Mouse (Mus musculus): ENCODE measurements around the gene Fbxl8. TPM values are rescaled to one million over a fixed set of nuclear protein-coding genes. Genes with fewer than 3 reads are reported as not detected.
A peak's percentile ranks its signal among the peaks of the same experiment; 100 is the strongest.

Gene Fbxl8
- polyA plus RNA-seq, 1 experiment from 2014 or later: 0.53 TPM

GRCm38 (mm10) chr8:105263244-105263912, 1.1 kb upstream of the Fbxl8 start:
- no peaks in the 10 kb centered on the region; the same call in 1 of the 2 replicates for H3K9me3 ChIP-seq (ENCODE audit: control insufficient read depth, low read length)
- H3K4me1 ChIP-seq (replicated peaks; ENCODE audit: control insufficient read depth, insufficient read depth, low read length): peaks cover 20% of the 10 kb centered on the region; the same call in 1 of the 2 replicates
- ATAC-seq (replicated peaks; ENCODE audit: low FRiP score) (no peak), DNase-seq (ENCODE audit: low spot score) (no peak)
- H3K27ac ChIP-seq (ENCODE audit: low read depth, low read length): no peak overlapping the region
- H3K9ac ChIP-seq (ENCODE audit: low read length): no peak overlapping the region
- peaks cover 78% of the 10 kb centered on the region for H3K27me3 ChIP-seq (ENCODE audit: control insufficient read depth, insufficient read depth, low read length)
- H3K36me3 ChIP-seq (ENCODE audit: control insufficient read depth, insufficient read depth, low read length): no peaks in the 10 kb centered on the region
- H3K4me3 ChIP-seq (ENCODE audit: low read depth, low read length): no peak overlapping the region
- H3K4me2 ChIP-seq (ENCODE audit: low read depth, low read length, severe bottlenecking): no peak overlapping the region
- WGBS: 40% methylated on average over 16 of the region's 16 CpGs

GRCm38 (mm10) chr8:105265128-105265527, 680 bp downstream of the Fbxl8 start:
- Histone ChIP-seq H3K27ac (ENCODE audit: low read depth, low read length) (no peak overlapping the region), H3K4me3 (ENCODE audit: low read depth, low read length) (no peak overlapping the region), H3K4me2 (ENCODE audit: low read depth, low read length, severe bottlenecking) (no peak overlapping the region), H3K9ac (ENCODE audit: low read length) (no peak overlapping the region), H3K4me1 (replicated peaks; ENCODE audit: control insufficient read depth, insufficient read depth, low read length) (peaks cover 20% of the 10 kb centered on the region), H3K27me3 (ENCODE audit: control insufficient read depth, insufficient read depth, low read length) (peaks cover 79% of the 10 kb centered on the region), H3K36me3 (ENCODE audit: control insufficient read depth, insufficient read depth, low read length) (no peaks in the 10 kb centered on the region), H3K9me3 (ENCODE audit: control insufficient read depth, low read length) (no peaks in the 10 kb centered on the region; the same call in 1 of the 2 replicates)
- ATAC-seq (replicated peaks; ENCODE audit: low FRiP score) (no peak), DNase-seq (ENCODE audit: low spot score) (peak; percentile 60)
- WGBS: 12% methylated on average over 10 of the region's 10 CpGs

- DNase-seq (ENCODE audit: low spot score) (no peak), ATAC-seq (replicated peaks; ENCODE audit: low FRiP score) (no peak)
- Histone ChIP-seq H3K9ac (ENCODE audit: low read length) (no peak overlapping the region), H3K4me3 (ENCODE audit: low read depth, low read length) (no peak overlapping the region), H3K27me3 (ENCODE audit: control insufficient read depth, insufficient read depth, low read length) (peaks cover 82% of the 10 kb centered on the region), H3K36me3 (ENCODE audit: control insufficient read depth, insufficient read depth, low read length) (no peaks in the 10 kb centered on the region), H3K27ac (ENCODE audit: low read depth, low read length) (no peak overlapping the region), H3K9me3 (ENCODE audit: control insufficient read depth, low read length) (no peaks in the 10 kb centered on the region; the same call in 1 of the 2 replicates), H3K4me1 (replicated peaks; ENCODE audit: control insufficient read depth, insufficient read depth, low read length) (peaks cover 22% of the 10 kb centered on the region), H3K4me2 (ENCODE audit: low read depth, low read length, severe bottlenecking) (no peak overlapping the region)
- WGBS: 8% methylated on average over 13 of the region's 13 CpGs
Measured at GRCm38 (mm10) chr8:105266775-105267174, 2.3 kb downstream of the Fbxl8 start.

- Histone ChIP-seq H3K9ac (ENCODE audit: low read length) (no peak overlapping the region; the same call in 1 of the 2 replicates), H3K4me2 (ENCODE audit: low read depth, low read length, severe bottlenecking) (peak overlapping the region; percentile 71), H3K27me3 (ENCODE audit: control insufficient read depth, insufficient read depth, low read length) (peaks cover 88% of the 10 kb centered on the region), H3K27ac (ENCODE audit: low read depth, low read length) (no peak overlapping the region), H3K9me3 (ENCODE audit: control insufficient read depth, low read length) (no peaks in the 10 kb centered on the region; the same call in 1 of the 2 replicates), H3K4me3 (ENCODE audit: low read depth, low read length) (peak overlapping the region; percentile 41), H3K4me1 (replicated peaks; ENCODE audit: control insufficient read depth, insufficient read depth, low read length) (peaks cover 22% of the 10 kb centered on the region), H3K36me3 (ENCODE audit: control insufficient read depth, insufficient read depth, low read length) (no peaks in the 10 kb centered on the region)
- peak; percentile 67 for ATAC-seq (replicated peaks; ENCODE audit: low FRiP score)
- WGBS: under 1% methylated on average over 65 of the region's 65 CpGs
- peak; percentile 82 for DNase-seq (ENCODE audit: low spot score)
Measured at GRCm38 (mm10) chr8:105268342-105269074, 4.1 kb downstream of the Fbxl8 start.

- H3K36me3 ChIP-seq (ENCODE audit: control insufficient read depth, insufficient read depth, low read length): no peaks in the 10 kb centered on the region
- no peaks in the 10 kb centered on the region; the same call in 1 of the 2 replicates for H3K9me3 ChIP-seq (ENCODE audit: control insufficient read depth, low read length)
- peak overlapping the region; percentile 71 for H3K4me2 ChIP-seq (ENCODE audit: low read depth, low read length, severe bottlenecking)
- ATAC-seq (replicated peaks; ENCODE audit: low FRiP score) (peak; percentile 12; the same call in 1 of the 2 replicates), DNase-seq (ENCODE audit: low spot score) (peak; percentile 61)
- WGBS: 2% methylated on average over 10 of the region's 10 CpGs
- H3K27ac ChIP-seq (ENCODE audit: low read depth, low read length): no peak overlapping the region
- peaks cover 20% of the 10 kb centered on the region for H3K4me1 ChIP-seq (replicated peaks; ENCODE audit: control insufficient read depth, insufficient read depth, low read length)
- peaks cover 89% of the 10 kb centered on the region for H3K27me3 ChIP-seq (ENCODE audit: control insufficient read depth, insufficient read depth, low read length)
- peak overlapping the region; percentile 41 for H3K4me3 ChIP-seq (ENCODE audit: low read depth, low read length)
- H3K9ac ChIP-seq (ENCODE audit: low read length): peak overlapping the region; percentile 24; the same call in 1 of the 2 replicates
Measured at GRCm38 (mm10) chr8:105269075-105269458, 4.6 kb downstream of the Fbxl8 start.

- DNase-seq (ENCODE audit: low spot score): peak; percentile 67
- Histone ChIP-seq H3K36me3 (ENCODE audit: control insufficient read depth, insufficient read depth, low read length) (no peaks in the 10 kb centered on the region), H3K9ac (ENCODE audit: low read length) (peak within 1 kb of the TSS; percentile 24; the same call in 1 of the 2 replicates), H3K4me2 (ENCODE audit: low read depth, low read length, severe bottlenecking) (peak within 1 kb of the TSS; percentile 71), H3K4me1 (replicated peaks; ENCODE audit: control insufficient read depth, insufficient read depth, low read length) (peaks cover 18% of the 10 kb centered on the region), H3K27ac (ENCODE audit: low read depth, low read length) (no peak within 1 kb of the TSS), H3K9me3 (ENCODE audit: control insufficient read depth, low read length) (no peaks in the 10 kb centered on the region; the same call in 1 of the 2 replicates), H3K4me3 (ENCODE audit: low read depth, low read length) (peak within 1 kb of the TSS; percentile 41), H3K27me3 (ENCODE audit: control insufficient read depth, insufficient read depth, low read length) (peaks cover 89% of the 10 kb centered on the region)
- no peak for ATAC-seq (replicated peaks; ENCODE audit: low FRiP score)
- under 1% methylated on average over 41 of the region's 42 CpGs for WGBS
Measured at GRCm38 (mm10) chr8:105269461-105269947, 5.1 kb downstream of the Fbxl8 start, which contains the start of gene Hsf4. Gene Hsf4, plus strand, starts transcription at chr8:105269801.

- ATAC-seq (replicated peaks; ENCODE audit: low FRiP score): no peak
- Histone ChIP-seq H3K4me3 (ENCODE audit: low read depth, low read length) (peak overlapping the region; percentile 41), H3K27ac (ENCODE audit: low read depth, low read length) (no peak overlapping the region), H3K4me1 (replicated peaks; ENCODE audit: control insufficient read depth, insufficient read depth, low read length) (peaks cover 17% of the 10 kb centered on the region), H3K9me3 (ENCODE audit: control insufficient read depth, low read length) (no peaks in the 10 kb centered on the region; the same call in 1 of the 2 replicates), H3K4me2 (ENCODE audit: low read depth, low read length, severe bottlenecking) (peak overlapping the region; percentile 71; the same call in 1 of the 2 replicates), H3K27me3 (ENCODE audit: control insufficient read depth, insufficient read depth, low read length) (peaks cover 90% of the 10 kb centered on the region), H3K9ac (ENCODE audit: low read length) (no peak overlapping the region), H3K36me3 (ENCODE audit: control insufficient read depth, insufficient read depth, low read length) (no peaks in the 10 kb centered on the region)
- peak; percentile 65 for DNase-seq (ENCODE audit: low spot score)
- WGBS: 1% methylated on average over 39 of the region's 39 CpGs
Measured at GRCm38 (mm10) chr8:105270101-105270915, 5.9 kb downstream of the Fbxl8 start.

- 1% methylated on average over 11 of the region's 11 CpGs for WGBS
- no peak overlapping the region for H3K4me2 ChIP-seq (ENCODE audit: low read depth, low read length, severe bottlenecking)
- H3K4me3 ChIP-seq (ENCODE audit: low read depth, low read length): no peak overlapping the region
- no peak for ATAC-seq (replicated peaks; ENCODE audit: low FRiP score)
- peaks cover 22% of the 10 kb centered on the region for H3K4me1 ChIP-seq (replicated peaks; ENCODE audit: control insufficient read depth, insufficient read depth, low read length)
- no peak overlapping the region for H3K27ac ChIP-seq (ENCODE audit: low read depth, low read length)
- no peaks in the 10 kb centered on the region; the same call in 1 of the 2 replicates for H3K9me3 ChIP-seq (ENCODE audit: control insufficient read depth, low read length)
- peak; percentile 65 for DNase-seq (ENCODE audit: low spot score)
- H3K9ac ChIP-seq (ENCODE audit: low read length): no peak overlapping the region
- no peaks in the 10 kb centered on the region for H3K36me3 ChIP-seq (ENCODE audit: control insufficient read depth, insufficient read depth, low read length)
- peaks cover 91% of the 10 kb centered on the region for H3K27me3 ChIP-seq (ENCODE audit: control insufficient read depth, insufficient read depth, low read length)
Measured at GRCm38 (mm10) chr8:105270916-105271186, 6.4 kb downstream of the Fbxl8 start.

All from forebrain, embryonic 11.5 days (tissue).